Mouse (Mus musculus): ENCODE results near the gene Cfap74.

Cfap74 gene

GRCm38 (mm10) chr4:155473319-155473718, 64.3 kb downstream of the Cfap74 start:
- POLR2A ChIA-PET: interaction anchor here in 3 of 4 experiments (0.9 to 2.6 kb wide), 12 partner anchors 10 to 232 kb away, joined by 3 to 10 read pairs (median 4); partner anchors contain the start of gene Ssu72 (in 1 of the 3)

GRCm38 (mm10) chr4:155473796-155474195, 64.8 kb downstream of the Cfap74 start:
- ChIA-PET POLR2A (interaction anchor here in 3 of 4 experiments (0.9 to 2.6 kb wide), 13 partner anchors 9 to 231 kb away, joined by 3 to 10 read pairs (median 3); partner anchors contain the start of gene Ssu72 (in 1 of the 3)), CTCF (interaction anchor here (0.6 to 1.4 kb wide), 4 partner anchors 9 to 1626 kb away, joined by 3 to 7 read pairs (median 3); no protein-coding TSS in a partner anchor)

More at GRCm38 (mm10) chr4:155473319-155473718, 64.3 kb downstream of the Cfap74 start:
- CTCF ChIA-PET: interaction anchor here in 3 of 4 experiments (0.6 to 1.4 kb wide), 4 partner anchors 8 to 1625 kb away, joined by 3 to 7 read pairs (median 3); no protein-coding TSS in a partner anchor

- POLR2A ChIA-PET: interaction anchor here (0.5 to 3.1 kb wide), 34 partner anchors 9 to 1878 kb away, joined by 3 to 17 read pairs (median 3); partner anchors contain the start of genes Slc35e2 (in 2 of the 4), Tmem52 (in 2 of the 4), Gnb1 (in 1 of the 4) and Mib2 (in 1 of the 4)
- CTCF ChIA-PET: interaction anchor here (0.6 to 2.6 kb wide), 64 partner anchors 8 to 475 kb away, joined by 3 to 11 read pairs (median 4); partner anchors contain the start of genes Tmem52 (in 2 of the 4), Faap20 (in 1 of the 4), Gm10563 (in 1 of the 4) and Gnb1 (in 1 of the 4)
Observed at GRCm38 (mm10) chr4:155481381-155482124, 72.6 kb downstream of the Cfap74 start.

DNA sequence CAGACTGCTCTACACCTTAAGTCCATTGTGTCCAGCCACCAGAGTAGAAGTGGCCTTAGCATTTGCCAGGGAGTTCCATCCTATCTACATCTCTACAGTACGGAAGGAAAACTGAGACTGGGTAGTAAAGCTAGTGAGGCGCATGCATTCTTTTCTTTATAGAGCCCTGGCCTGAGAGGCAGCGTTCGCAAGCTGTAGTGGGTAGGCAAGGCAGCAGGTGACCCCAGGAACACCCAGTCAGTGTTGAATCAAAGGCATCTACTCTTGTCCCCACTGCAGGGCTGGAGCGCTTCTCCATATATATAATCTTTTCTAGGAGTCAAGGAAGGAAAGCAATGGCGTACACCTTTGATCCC, 73.1 kb downstream of the Cfap74 start:
- CTCF ChIA-PET: interaction anchor here (0.6 to 2.6 kb wide), 52 partner anchors 7 to 475 kb away, joined by 3 to 11 read pairs (median 4); partner anchors contain the start of genes Tmem52 (in 3 of the 4), Faap20 (in 1 of the 4), Gm10563 (in 1 of the 4) and Slc35e2 (in 1 of the 4)
- POLR2A ChIA-PET: interaction anchor here (0.6 to 3.1 kb wide), 32 partner anchors 8 to 1879 kb away, joined by 3 to 17 read pairs (median 4); partner anchors contain the start of genes Gnb1 (in 2 of the 4), Slc35e2 (in 2 of the 4), Tmem52 (in 2 of the 4) and Mib2 (in 1 of the 4)

GRCm38 (mm10) chr4:155482733-155483540, 73.9 kb downstream of the Cfap74 start:
- POLR2A ChIA-PET: interaction anchor here in 3 of 4 experiments (0.5 to 3.1 kb wide), 28 partner anchors 9 to 253 kb away, joined by 3 to 17 read pairs (median 4); partner anchors contain the start of genes Gnb1 (in 3 of the 3), Mib2 (in 1 of the 3), Slc35e2 (in 1 of the 3) and Ssu72 (in 1 of the 3)
- CTCF ChIA-PET: interaction anchor here in 3 of 4 experiments (0.5 to 2.6 kb wide), 11 partner anchors 9 to 292 kb away, joined by 3 to 11 read pairs (median 3); partner anchors contain the start of gene Tmem52 (in 1 of the 3)

DNA sequence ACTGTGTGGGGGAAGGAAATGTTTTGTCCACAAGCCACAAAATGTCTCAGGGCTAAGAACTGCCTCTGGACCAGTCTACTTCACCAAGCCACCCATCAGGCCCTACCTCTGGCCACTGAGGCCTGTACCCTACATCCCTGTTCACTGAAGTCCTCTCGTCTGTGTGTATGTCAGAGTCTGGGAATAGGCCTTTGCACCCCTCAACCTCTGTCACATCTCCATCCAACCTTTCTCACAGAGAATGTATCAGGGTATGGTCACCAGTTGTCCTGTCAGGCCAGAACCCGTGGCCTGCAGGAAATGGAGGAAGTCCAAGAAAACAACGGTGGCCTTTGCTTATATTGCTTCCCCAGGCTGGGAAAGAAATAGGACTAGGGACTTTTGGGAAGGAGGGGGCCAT, 76.5 kb downstream of the Cfap74 start:
- CTCF ChIA-PET: no interaction called here
- POLR2A ChIA-PET: interaction anchor here in 2 of 4 experiments (1.0 to 1.5 kb wide), 4 partner anchors 10 to 166 kb away, joined by 3 to 4 read pairs (median 4); no protein-coding TSS in a partner anchor

DNA sequence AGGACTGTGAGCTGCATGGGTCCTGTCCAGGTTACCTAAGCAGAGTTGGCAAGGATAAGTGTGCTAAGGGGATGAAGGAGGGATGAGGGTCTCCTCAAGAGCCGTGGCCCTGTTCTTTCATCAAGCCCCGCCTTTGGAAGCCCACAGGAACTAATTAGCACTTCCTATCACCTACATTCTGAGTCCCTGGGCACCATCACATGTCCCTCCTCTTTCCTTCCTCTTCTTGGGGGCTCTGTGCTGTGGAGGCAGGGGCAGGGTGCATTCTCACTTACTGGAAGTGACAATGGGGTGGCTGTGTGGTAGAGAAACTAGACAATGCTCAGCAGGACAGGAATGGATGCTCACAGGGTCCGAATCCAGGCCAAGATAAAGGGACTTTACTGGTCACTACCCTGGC, 78.8 kb downstream of the Cfap74 start:
- ChIA-PET POLR2A (interaction anchor here in 2 of 4 experiments (0.5 to 1.5 kb wide), 4 partner anchors 19 to 288 kb away, joined by 3 to 4 read pairs (median 3); partner anchors contain the start of gene Tmem52 (in 1 of the 2)), CTCF (no interaction called here)

- ChIA-PET POLR2A (interaction anchor here in 3 of 4 experiments (0.6 to 1.4 kb wide), 3 partner anchors 89 to 287 kb away, joined by 3 to 4 read pairs (median 3); no protein-coding TSS in a partner anchor), CTCF (no interaction called here)
Observed at GRCm38 (mm10) chr4:155488232-155489025, 79.4 kb downstream of the Cfap74 start.

GRCm38 (mm10) chr4:155489101-155489970, 80.3 kb downstream of the Cfap74 start:
- POLR2A ChIA-PET: interaction anchor here in 2 of 4 experiments (1.2 to 1.7 kb wide), 4 partner anchors 88 to 208 kb away, joined by 3 to 5 read pairs (median 4); partner anchors contain the start of gene Mib2 (in 1 of the 2)
- CTCF ChIA-PET: interaction anchor here in 1 of 4 experiments (0.6 to 1.1 kb wide), 2 partner anchors 8 kb away, joined by 3 read pairs; no protein-coding TSS in a partner anchor

DNA sequence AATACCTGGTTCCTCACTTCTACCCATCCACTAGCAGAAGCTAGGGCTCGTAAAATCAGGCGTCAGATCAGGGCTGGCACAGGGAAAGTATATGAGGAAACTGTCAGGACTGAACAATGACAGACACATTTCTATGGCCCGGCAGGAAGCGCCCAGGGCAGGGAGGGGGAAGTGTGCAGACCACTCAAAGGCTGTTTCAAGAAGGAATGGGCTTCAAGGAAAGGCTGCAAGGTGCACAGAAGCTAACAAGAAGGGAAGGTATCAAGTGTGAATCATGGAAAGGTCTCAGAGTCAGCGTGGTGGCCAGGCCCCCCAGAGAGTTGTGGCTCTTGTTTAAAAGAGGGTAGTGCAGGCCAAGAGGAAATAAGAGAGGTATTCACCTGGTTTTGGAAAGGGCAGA, 81.5 kb downstream of the Cfap74 start:
- ChIA-PET CTCF (interaction anchor here in 1 of 4 experiments (1.1 kb wide), 1 partner anchor 9 kb away, joined by 3 read pairs; no protein-coding TSS in a partner anchor), POLR2A (interaction anchor here in 2 of 4 experiments (0.7 to 1.7 kb wide), 4 partner anchors 9 to 207 kb away, joined by 3 to 5 read pairs (median 4); partner anchors contain the start of gene Mib2 (in 1 of the 2))

- CTCF ChIA-PET: interaction anchor here in 1 of 4 experiments (2.3 kb wide), 1 partner anchor 10 kb away, joined by 8 read pairs; no protein-coding TSS in a partner anchor
Observed at GRCm38 (mm10) chr4:155490990-155491504, 82.1 kb downstream of the Cfap74 start, which contains the start of gene Gnb1. Gene Gnb1, plus strand, starts transcription at chr4:155491361.

DNA sequence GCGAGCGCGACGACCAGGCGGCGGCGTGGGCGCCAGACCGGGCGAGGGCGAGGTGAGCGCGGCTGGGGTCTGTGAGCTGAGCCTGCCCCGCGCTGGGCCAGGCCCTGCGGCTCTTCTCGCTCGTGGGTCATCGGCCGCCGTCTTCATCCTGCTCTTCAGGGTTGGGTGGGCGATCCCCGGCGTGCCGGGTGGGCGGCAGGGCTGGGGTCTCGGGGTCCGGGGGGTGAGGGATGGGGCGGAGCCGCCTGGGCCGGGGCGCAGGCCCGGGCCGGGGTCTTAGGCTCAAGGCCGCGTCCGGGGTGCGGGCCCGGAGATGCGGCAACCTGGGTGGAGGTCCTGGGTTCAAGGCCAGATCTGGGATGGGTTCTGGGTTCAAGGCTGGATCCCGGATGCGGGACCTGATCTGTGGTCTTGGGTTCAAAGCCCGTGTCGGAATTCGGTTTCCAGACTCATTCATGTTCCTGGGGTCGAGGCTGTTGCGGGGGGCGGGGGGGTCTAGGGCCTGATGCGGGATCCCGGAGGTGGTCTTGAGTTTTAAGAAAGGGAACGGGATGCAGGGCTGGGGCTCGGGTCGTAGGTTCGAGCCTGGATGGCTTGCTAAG, 82.6 kb downstream of the Cfap74 start:
- ChIA-PET POLR2A (interaction anchor here (0.6 to 4.1 kb wide), 21 partner anchors 8 to 107 kb away, joined by 3 to 30 read pairs (median 4); partner anchors contain the start of genes Nadk (in 1 of the 4) and Tmem52 (in 1 of the 4)), CTCF (interaction anchor here (0.5 to 2.3 kb wide), 4 partner anchors 10 to 90 kb away, joined by 3 to 8 read pairs (median 6); no protein-coding TSS in a partner anchor)

More at GRCm38 (mm10) chr4:155490990-155491504, 82.1 kb downstream of the Cfap74 start, which contains the start of gene Gnb1:
- POLR2A ChIA-PET: interaction anchor here in 3 of 4 experiments (0.6 to 4.1 kb wide), 11 partner anchors 8 to 206 kb away, joined by 3 to 30 read pairs (median 4); partner anchors contain the start of genes Mib2 (in 1 of the 3) and Nadk (in 1 of the 3)

DNA sequence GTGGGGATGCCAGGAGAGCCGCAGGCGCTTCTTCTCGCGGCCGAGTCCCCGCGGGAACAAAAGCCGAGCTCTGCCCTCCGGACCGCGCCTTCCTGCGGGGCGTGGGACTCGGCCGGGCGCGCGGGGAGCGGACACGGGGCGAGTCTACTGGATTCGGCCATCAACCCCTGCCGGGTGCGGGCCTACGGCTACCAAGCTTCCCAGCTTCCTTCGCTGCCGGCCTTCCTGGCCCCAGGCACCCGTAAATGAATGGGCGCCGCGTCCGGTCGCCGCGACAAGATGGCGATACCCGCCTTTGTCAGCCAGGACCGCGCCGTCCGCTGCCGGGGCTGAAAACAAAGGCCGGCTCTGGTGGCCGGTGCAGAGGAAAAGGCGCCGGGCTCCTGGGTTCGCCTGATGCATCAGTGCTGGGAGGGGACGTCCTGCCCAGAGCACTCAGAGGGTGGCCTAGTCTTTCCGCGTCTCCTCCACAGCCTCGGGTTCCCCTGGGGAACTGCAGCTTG, 83.2 kb downstream of the Cfap74 start:
- POLR2A ChIA-PET: interaction anchor here (0.6 to 4.1 kb wide), 22 partner anchors 9 to 204 kb away, joined by 3 to 30 read pairs (median 4); partner anchors contain the start of genes Cdk11b (in 1 of the 4), Nadk (in 1 of the 4) and Tmem52 (in 1 of the 4)
- CTCF ChIA-PET: interaction anchor here (0.5 to 2.3 kb wide), 4 partner anchors 11 to 89 kb away, joined by 3 to 8 read pairs (median 6); no protein-coding TSS in a partner anchor

- ChIA-PET POLR2A (interaction anchor here in 2 of 4 experiments (1.3 to 4.1 kb wide), 4 partner anchors 8 to 14 kb away, joined by 3 to 30 read pairs (median 6); no protein-coding TSS in a partner anchor), CTCF (interaction anchor here in 2 of 4 experiments (0.7 to 2.2 kb wide), 3 partner anchors 14 to 606 kb away, joined by 3 to 9 read pairs (median 3); no protein-coding TSS in a partner anchor)
Observed at GRCm38 (mm10) chr4:155494891-155495290, 85.9 kb downstream of the Cfap74 start.

Measured in embryonic stem cell, embryonic (primary cell).